Mouse (Mus musculus) gastrocnemius, postnatal 4 days (tissue): ENCODE measurements around the gene Cpd. TPM values are rescaled to one million over a fixed set of nuclear protein-coding genes. Genes with fewer than 3 reads are reported as not detected.

ENCODE experiments used
- DNase-seq, 2 experiments: peaks; one replicate each; pipeline ENCODE4 v3.0.0; 2021 to 2022; ENCODE audit warnings: low spot score in 2 of 2, mixed read lengths in 2 of 2
- total RNA-seq, 2 experiments: library from RNA; stranded (reverse); gene quantifications; 2 replicates each; pipeline ENCODE4 v1.2.3; 2021

Cpd gene
- total RNA-seq, 2 experiments from 2014 or later: 63.3 to 66.3 TPM

- no peak for DNase-seq
These were observed 43.6 kb downstream of the Cpd start for GRCm38 (mm10) chr11:76803266-76803665.

DNA sequence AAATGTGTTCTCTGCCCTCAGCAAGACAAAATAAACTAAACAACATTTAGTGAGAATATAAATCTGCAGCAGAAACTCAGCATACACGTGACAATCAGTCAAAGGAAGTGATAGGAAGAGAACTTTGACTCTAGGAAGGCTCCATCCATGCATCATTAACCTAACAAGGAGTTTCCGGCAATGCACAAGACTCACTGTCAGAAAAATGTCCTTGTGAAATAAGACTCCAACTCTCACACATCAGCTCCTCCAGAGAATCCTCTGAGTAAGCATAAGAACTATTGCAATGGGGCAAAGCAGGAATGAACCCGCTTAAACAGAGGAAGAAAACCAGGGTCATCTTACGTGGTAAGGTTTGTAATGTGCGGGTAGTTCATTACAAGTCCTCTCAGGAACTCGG is 49.6 kb downstream of the Cpd start:
- DNase-seq: no peak

- DNase-seq: no peak
These were observed 51.5 kb downstream of the Cpd start for GRCm38 (mm10) chr11:76795326-76795725.

DNA sequence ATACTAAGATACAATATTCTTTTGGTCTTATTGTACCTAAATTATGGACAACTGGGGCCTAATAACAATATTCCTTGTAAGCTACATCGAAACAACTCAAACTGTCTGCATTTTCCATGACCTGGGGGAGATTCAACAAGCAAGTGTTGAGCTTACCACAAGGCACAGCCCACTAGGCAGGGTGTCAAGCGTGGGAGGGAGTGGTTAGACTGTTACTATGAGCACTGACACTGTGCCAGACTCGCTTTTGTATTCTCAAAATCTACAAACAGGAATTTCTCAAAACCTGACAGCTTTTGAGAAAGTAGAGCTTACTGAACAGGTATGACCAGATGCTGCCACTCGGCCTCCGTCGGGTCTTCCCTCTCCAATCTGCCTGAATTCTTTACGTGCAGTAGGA is 55.5 kb downstream of the Cpd start:
- no peak for DNase-seq

DNA sequence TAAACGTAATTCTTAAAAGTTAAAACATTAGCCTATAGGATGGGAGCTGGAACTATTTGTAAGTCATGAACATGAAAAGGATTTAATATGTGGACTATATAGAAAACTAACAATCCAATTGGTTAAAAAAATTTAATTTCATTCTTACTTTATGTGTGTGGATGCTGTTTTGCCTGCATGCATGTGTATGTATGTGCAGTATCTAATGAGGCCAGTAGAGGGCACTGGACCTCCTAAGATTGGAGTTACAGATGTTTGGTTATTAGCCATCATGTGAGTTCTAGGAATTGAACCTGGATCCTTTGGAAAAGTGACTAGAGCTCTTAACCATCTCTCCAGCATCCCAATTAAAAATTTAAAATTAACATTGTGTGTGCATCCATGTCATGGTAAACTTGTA is 57.6 kb downstream of the Cpd start:
- DNase-seq: peak; percentile 32 to 43

DNA sequence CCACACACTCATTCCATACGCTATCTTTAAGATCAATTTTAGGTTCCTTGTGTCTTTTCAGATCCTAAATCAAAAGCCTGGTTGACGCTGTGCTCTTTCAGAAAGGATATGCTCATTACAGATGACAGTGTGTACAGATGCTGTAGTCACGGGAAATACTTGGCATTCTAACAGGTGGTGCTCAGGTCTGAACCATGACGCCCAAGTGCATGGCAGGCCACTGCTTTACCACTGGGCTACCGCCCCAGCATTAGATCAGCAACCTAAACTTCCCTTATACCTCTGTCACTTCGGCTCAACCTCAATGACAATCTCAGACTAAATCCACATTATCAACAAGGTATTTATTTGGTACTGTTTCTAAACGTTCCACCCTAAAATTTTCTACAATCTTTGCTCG is 71.3 kb downstream of the Cpd start:
- DNase-seq: no peak

GRCm38 (mm10) chr11:76773811-76774210 is 73.0 kb downstream of the Cpd start:
- no peak for DNase-seq

GRCm38 (mm10) chr11:76770566-76770965 is 76.3 kb downstream of the Cpd start:
- no peak for DNase-seq

DNA sequence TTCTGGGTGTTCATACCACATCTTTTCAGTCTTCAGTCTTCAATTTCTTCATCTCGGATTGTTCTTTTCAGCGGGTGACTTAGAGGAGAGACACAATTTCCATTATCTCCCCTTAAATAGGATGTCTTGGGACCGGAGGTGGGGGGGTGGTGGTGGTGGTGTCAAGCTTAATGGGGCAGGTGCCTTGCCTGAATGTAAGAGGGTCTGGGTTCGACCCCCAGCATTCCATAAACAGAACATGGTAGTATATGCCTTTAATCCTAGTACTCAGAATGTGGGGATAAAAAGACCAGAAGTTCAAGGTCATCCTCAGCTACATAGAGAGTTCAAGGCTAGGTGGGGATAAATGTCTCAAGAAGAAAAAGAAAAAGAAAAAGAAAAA is 83.1 kb downstream of the Cpd start:
- DNase-seq: no peak

DNA sequence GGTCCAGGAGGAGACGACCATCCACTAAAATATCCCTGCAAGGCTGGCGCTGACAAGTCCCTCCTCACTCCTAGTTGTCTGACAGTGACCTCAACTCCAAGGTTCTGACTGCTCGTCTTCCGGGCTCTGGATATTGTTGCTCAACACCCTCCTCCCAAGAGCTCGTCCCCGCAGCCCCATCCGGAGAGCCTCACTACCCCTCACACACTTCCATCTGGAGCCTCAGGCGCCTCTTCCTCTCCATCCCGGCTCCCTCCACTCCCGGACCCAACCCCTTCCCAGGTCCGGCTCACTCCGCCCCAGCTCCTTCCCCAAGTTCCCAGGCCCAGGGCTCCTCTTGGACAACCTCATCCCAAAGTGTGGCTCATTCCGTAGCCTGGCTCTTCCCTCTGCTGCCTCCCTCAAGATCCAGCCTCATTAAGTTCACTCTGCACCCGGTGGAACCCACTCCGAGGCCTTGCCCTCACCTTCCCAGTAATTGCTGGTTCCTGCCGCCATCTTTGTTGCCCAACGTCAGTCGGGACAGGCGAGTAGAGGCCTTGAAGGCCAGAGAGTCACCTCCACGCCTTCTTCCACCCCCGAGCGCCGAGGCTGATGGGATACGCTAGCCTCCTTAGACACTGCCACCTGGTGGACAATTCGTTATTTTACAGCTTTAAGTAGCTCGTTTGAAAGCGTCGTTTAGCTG is 83.6 kb downstream of the Cpd start, which contains the start of gene Gosr1:
Gosr1 (minus strand) TSS at position 527 of the 688 bp plus-strand sequence.
- peak; percentile 67 to 88 for DNase-seq

DNA sequence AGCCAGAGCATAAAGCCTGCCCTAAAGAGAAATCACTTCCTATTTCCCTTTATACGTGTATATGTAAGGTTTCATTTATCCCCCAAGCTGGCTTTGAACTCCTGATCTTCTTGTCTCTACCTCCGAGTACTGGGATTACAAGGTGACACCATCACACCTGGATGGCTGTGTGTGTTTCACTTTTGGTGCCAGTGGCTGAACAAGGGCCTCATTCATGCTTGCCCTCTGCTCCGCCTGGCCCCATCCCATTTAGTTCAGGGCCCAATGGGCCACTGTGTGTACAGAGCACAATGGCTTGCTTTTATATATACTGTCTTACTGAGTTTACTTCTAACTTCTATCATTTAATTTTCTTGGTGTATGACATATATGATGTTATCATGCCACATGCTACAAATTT is 94.5 kb downstream of the Cpd start:
- DNase-seq: no peak

DNA sequence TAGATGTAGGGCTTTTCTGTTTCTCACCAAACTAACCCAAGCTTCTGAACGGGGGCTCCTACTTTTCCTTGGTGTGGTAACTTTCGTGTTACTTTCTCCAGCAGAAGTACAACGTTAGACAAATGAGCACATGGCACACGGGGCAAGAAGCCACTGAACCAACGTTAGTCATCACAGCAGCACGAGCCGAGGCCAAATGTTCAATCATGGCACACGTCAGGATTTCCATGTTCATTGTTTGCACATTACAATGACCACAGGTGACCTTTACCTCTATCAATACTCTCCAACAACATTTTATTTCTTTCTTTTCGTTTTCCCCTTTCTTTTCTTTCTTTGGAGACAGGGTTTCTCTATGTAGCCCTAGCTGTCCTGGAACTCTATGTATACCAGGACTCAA is 98.0 kb downstream of the Cpd start:
- DNase-seq: no peak

DNA sequence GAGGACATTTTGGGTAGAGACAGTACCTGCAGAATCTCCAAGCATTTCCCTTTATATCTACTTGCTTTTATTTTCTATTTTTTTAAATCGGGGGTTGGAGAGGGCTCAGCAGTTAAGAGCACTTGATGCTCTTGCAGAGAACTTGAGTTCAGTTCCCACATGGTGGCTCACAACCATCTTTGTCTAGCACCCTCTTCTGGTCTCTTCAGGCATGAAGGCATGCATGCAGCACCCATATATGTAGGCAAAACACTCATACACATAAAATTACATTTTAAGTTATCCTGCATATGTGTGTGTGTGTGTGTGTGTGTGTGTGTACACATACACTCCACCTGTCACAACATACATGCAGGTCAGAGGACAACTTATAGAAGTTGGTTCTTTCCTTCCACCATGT is 100.9 kb downstream of the Cpd start:
- no peak for DNase-seq

DNA sequence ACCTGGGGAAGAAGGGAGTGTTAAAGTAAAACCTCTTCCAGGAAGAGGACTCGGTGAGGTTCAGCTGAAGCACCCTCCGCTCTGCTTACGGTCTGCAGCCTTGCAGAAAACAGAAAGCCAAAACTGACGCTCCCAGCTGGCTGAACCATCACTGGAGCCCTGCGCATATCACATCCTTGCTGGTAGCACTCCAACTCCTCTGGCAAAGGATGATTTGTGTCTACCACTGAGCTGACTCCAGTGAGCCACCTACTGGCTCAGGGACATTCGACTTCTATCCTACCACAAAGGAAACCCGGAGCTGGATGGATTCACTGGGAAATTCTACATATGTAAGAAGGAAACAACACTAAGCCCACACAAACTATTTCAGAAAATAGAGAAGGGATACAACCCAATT is 102.3 kb downstream of the Cpd start:
- no peak for DNase-seq

GRCm38 (mm10) chr11:76742511-76742910 is 104.3 kb downstream of the Cpd start:
- DNase-seq: no peak

DNA sequence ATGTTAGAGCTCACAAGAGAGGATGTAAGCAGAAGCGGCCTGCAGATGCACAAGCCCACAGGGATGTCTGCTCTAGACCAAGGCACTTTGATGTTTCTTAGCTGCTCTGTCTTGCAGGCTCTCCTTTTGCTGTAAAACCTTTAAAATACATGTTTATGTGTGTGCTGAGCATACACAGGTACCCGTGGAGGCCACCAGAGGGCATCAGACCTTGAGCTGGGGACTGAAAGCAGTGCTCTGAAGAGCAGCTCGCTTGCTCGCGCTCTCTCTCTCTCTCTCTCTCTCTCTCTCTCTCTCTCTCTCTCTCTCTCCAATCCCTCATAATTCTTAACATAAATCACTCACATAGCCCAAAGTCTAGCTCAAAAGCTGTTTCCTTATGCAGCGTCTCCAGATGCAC is 107.7 kb downstream of the Cpd start:
- no peak for DNase-seq

GRCm38 (mm10) chr11:76735753-76736324 is 111.0 kb downstream of the Cpd start:
- no peak for DNase-seq

DNA sequence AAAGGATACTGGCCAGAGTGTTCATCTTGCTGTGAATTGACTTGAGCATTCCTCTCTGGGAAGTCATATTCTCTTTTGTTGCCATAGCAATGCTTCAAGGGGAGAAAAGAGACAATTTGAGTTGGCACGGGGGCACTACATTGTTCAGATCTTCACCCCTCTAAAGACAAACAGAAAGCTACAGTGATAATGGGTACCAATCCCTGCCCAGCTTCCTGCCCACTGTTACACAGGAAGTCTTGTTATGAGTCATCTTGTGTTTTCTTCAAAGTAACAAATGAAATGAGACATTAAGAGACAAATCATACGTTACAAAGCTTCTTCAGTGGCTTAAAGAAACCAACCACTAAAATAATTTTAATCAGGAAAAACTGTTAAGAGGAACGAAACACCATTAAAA is 112.3 kb downstream of the Cpd start:
- no peak for DNase-seq

- no peak for DNase-seq
These were observed 116.2 kb downstream of the Cpd start for GRCm38 (mm10) chr11:76730650-76731049.
